Mouse (Mus musculus) monocyte, adult 5-6 weeks (primary cell): ENCODE results near the gene Bdnf. TPM values are rescaled to one million over a fixed set of nuclear protein-coding genes. Genes with fewer than 3 reads are reported as not detected.

Experiments used
- ATAC-seq: fragments of 153-309, 156-312 bp; replicated peaks from 2 replicates; pipeline ENCODE4 v1.8.0; 2017; ENCODE audit warnings: mild to moderate bottlenecking; ENCODE audit not compliant: low TSS enrichment, insufficient number of reproducible peaks, severe bottlenecking, poor library complexity, low FRiP score
- total RNA-seq: library from RNA; stranded (forward); fragments of 200-1000, 200-491, 200-594 nt; gene quantifications from 3 replicates; pipeline ENCODE4 v1.2.3, GENCODE M21; 2017

Bdnf gene
- total RNA-seq, 1 experiment from 2014 or later: not detected

DNA sequence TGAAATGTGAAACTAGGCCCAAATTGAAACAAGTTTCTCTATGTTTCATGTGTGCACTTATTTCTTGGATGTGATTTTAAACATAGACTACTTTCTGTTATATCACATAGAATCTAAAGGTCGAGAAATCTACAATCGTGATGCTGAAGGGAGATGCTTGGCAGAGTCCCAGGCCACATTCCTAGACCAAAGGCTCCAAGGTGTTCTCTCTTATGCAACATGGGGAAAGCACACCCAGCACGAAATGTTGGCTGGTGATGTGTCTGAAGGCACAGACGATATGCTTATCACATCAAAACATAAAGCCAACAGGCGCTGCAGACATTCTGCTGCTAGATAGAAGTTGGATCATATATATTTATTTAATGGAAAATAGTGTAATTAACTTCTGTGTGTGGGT is 25.8 kb downstream of the Bdnf start:
- ATAC-seq: no peak

DNA sequence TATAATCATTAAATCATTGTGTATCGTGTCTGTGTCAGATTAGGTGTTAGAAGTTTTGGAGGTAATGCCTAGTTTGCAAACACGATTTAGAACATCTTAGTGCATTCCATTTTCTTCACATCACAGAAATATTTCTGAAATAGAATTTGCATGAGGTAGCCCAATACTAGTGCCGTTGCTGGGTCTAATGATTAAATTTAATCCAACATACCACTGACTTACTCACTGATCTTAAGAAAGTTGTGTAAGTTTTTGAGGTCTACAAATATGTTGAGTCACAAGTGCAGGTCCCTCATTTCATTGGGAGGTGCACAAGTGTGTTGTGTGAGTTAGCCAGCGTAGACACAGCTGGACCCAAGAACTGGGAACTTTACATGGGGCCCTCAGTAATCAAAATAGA is 29.1 kb downstream of the Bdnf start:
- no peak for ATAC-seq

DNA sequence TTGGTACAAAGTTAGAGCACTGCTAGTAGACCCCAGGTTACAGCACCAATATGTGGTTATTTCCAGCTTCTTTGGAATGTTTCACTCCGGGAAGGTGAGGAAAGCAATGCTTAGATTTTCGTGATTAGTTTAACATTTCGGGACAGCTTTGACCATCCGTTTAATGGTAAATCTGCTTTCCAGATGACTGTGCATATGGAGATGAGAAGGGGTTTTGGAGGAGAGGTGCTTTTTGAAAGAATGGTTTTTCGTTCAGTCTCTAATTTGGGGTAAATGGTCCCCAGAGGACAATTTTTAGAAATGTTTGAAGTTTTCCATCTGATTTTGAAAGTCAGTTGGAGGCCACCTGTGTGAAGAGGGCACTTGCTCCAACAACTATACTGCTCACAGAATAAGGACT is 29.6 kb downstream of the Bdnf start:
- ATAC-seq: no peak

DNA sequence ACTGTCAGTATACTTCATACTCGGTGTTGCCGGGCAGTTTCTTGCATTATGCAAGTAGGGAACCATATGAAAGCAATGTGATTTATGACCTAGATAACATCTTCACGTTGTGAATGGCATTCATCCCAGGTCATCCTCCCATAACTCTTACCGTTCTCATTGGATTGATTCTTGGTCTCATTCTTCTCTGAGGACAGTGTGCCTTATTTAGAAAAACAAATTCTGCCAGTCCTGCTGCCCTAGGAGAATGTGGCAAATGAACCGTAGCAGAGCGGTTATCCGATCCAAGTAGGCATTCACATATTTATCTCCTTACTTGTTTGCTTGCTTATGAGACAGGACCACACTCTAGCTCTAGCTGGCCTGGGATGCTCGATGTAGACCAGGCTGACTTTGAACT is 32.0 kb downstream of the Bdnf start:
- ATAC-seq: no peak

DNA sequence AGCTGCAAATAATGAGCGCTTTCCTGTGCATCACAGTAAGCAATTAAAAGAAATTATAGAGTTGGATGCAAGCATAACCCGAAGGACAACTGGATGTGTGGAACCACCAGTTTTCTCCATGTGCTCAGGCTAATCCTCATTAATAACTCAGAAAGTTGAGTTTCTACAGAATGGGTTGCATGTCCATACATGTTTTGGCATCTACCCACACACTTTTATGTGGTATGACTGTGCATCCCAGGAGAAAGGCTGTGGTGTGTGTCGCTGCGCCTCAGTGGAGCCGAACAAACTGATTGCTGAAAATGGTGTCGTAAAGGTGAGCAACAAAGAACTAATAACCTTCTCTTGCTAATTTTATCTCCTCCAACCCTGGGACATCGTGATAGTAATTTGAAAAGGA is 34.8 kb downstream of the Bdnf start:
- ATAC-seq: no peak

DNA sequence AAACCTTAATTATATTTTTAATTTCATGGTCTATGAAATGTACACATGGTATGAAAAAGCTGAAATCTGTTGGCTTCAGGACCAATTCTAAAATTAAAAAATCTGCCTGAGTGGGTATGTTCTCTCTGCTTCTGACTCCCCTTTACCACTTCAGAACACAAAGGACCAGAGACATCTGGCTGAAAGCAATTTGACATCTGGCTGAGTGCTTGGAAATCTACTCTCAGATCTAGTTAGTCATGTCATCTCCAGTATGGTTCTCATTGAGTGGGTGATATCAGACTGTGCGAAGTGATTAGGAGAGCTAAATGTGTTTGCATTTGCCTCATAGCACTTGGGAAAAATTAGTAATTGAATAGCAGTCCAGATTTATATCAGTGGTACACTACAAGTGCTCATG is 36.5 kb downstream of the Bdnf start:
- ATAC-seq: no peak

DNA sequence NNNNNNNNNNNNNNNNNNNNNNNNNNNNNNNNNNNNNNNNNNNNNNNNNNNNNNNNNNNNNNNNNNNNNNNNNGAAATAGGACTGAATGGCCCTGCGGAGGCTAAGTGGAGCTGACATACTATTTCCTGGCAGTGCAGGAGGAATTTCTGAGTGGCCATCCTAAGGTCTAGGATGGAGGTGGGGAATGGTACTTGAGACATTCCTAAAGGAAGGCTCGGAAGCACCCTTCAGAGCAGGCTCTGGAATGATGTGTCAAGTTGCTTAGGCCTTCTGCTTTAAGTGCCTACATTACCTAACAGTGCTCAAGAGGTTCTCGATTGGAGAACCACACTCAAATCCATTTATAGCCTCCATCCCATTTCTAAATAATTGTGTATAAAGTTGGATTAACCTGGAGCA is 50.8 kb downstream of the Bdnf start:
- no peak for ATAC-seq

DNA sequence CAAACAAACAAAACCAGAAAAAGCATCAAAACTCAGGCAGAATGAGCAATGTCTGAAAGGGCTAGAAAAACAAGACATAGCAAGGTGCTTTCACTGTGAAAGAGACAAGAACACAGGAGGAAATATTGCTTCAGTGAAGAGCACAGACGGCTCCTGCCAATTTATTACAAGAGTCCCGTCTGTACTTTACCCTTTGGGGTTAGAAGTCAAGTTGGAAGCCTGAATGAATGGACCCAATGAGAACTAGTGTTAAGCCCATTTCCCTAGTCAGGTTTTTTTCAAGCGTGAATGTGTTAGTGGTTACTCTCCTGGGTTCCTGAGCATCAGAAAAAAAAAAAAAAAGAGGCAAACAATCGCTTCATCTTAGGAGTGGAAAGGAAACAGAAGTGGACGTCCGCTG is 51.3 kb downstream of the Bdnf start:
- no peak for ATAC-seq

DNA sequence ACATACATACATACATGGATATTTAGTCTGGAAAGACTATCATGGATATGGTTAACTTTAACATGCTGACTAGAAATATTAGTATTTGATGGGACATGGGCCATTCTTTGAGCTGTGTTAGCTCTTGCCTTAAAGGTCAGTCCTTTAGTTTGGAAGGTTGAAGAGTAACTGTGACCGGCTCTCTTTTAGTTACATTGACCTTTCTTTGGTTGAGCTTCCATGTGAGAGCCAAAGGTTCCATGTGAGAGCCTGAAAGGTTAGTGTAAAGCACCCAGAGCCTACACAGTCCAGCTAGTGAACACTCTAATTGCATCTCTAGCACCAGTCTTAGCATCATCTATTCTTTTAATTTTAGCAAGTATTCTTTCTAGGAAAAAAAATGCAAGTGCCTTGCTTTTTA is 54.7 kb downstream of the Bdnf start:
- no peak for ATAC-seq

DNA sequence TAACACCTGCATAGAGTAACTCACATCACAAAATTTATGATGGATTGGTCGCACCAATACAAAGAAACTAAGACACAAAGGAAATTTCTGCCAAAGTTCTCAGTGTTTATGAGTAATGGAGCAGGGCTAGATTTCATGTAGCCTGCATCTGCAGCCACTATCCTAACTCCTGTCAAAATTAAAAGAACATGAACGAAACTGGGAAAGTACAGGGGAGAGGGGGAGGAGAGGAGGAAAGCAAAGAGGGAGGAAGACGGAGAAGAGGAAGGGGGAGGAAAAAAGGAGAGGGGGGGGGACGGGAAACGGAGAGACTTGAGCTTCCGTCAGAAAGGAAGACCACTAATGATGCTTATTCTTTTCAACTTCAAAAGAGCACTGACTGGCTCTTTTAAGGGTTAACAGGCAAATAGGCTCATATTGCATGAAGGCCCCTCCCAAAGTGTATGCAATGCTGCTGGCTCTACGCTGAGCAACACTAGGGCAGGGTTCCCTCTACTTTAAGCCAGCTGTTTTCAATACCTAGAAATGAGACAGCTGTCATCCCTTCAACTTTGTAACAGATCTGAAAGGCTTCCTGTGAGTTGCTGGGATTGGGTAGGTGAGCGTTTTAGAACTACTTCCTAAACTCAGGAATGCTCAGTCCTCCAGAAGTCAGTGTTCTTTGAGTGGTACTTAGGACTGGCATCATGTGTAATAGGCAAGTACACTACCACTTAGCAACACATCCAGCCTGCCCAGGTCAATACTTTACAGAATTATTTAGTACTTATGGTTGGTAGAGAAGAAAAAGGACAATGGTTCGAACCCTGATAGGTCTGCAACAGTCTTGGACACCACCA is 58.9 kb downstream of the Bdnf start:
- ATAC-seq: no peak

DNA sequence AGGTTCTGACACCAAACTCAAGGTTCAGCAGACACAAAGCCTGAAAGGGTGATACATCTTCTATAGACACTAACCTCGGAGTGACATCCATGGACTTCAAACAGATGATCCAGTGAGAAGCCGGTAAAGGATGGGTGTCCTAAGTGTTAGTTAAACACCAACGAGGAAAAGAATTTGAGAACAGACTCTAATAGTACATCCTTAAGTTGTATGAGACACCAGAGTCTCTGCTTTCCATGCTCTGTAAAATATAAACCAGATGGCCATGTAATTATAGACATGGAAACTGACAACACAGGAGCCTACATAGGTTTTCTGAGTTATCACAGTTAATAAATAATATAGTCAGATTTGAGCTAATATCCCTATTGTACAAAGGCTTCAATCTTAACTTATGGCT is 59.7 kb downstream of the Bdnf start:
- ATAC-seq: no peak

DNA sequence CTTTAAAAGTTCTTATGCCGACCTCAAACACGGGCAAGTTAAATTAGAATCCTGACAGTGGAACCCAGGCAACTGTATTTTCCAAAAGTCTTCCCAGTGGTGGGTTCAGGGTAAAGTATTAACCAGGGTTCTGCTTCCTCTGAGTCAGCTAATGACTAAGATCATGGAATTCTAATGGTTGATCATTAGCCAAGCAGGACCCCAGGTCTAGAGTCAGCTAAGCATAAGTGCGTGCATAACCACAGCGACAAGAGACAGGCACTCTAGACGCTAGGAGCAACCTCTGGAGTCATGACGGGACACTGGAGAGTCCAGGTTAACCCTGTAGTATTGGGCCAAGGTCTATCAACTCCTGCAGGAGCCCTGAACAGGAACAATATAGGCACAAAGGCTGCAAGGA is 60.2 kb downstream of the Bdnf start:
- ATAC-seq: no peak

DNA sequence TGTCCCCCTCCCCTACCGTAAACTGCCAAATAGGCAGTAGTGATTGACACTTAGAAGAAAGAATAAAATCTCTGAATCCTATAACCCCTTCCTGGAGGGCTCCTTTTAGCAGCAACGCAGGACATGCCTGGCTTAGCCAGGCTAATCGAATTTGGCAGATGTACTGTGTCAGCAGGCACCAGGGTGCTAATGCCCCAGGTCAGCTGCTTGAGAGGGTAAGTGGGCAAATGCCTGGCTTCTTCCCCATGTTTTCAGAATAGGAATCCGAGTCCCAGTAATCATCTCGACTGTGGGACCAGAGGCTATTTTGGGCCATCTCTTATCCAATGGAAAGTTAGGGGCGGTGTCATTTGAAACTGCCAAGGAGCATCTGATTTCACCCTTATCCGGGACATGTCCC is 60.8 kb downstream of the Bdnf start:
- ATAC-seq: no peak

DNA sequence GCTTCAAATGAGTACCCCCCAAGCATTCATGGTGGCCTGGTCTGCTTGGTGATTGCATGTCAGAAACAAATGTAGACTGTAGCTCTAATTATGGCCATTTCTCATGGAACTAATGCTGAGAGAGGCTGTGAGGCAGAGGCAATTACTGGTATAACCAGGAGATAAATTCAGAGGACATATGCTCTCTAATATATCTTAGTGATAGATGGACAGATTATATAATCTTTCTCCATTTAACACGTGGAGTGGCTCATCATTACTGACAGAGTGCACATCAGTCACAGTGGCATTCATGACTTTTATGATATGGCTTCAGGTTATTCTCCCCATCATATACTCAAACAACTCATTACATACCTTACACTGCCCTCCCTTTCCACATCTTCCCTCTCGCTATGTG is 61.8 kb downstream of the Bdnf start:
- ATAC-seq: no peak

DNA sequence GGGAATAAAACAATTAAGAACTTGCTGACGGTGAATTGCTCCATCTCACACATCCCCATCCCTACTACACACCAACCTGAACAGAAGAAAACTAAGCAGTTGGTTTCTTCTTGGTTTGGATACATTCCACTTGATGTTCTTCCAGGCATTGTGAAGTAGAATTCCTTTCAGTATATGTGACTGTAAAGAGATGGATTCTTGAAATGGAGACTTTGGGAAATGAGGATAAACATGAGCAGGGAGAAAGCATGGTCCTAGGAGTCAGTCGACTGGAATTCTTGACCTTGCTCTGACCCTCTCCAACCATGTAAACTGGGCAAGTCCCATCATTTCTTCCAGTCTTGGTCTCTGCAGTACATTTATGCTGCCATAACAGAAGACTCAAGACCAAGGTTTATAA is 63.8 kb downstream of the Bdnf start:
- ATAC-seq: no peak

DNA sequence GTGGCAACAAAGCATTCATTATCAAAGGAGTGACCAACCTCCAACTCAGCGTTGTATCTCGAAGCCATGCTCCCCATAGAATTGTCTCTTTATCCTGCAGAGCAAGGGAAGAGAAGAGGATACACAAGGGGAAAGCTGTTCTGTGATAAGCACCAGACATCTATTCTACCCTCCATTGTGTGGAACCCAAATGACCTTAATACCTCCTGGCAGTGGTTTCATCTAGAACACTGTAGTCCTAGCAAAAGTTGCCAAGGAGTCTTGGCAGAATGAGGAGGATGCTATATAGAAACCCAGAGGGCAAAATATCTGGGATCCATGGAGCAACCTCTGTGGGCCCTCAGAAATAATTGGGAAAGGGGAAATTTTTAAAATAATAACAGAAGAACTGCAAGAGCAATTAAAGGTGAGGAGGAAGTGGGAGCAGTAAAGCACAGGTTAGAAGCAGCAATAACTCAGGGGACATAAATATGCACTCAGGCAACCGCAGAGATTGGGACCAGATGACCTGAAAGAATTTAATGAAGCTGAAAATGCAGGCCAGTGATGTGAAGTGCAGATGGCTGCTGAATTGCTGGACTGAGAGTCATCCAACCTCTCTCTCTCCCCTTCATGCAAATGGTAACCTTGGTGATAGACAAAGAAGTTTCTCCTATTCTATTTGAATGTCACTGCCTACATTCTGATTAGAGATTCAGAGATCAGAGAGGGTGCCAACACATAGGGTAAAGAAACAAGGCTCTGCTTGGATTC is 68.9 kb downstream of the Bdnf start:
- ATAC-seq: no peak

DNA sequence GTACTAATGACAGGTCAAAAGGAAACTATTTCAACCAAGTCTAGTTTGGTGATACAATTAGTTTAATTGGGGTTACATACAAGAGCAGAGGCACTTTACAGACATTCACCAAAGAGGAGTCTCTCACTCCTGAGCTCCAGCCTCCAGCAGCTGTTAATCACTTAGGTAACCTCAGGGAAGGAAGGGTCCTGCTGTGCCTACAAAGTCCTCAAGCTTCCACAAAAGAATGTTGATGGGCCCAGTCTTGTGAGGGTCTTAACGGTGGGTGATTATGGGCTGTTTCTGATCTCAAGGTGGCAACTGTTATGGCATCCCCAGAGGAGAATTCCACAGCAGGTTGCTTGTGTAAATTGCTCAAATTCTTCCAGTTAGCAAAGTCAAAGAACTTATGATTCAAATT is 71.7 kb downstream of the Bdnf start:
- no peak for ATAC-seq

DNA sequence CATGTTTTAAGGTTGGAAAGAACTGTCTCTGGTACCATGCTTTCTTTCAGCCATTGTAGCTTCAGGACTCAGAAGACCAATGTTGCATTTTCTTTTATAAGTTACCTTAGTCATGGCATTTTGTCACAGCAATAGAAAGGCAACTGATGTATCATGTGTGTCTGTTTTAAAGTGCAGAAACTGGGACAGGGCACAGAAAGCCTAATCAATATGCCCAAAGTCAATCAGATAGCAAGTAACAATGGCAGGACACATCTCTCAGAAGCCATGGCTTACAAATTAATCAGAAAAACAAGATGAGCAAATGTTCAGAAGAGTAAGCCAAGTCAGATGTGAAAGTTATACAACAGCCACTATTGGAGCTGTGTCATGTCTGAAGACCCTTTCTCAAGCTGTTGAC is 73.9 kb downstream of the Bdnf start:
- ATAC-seq: no peak

DNA sequence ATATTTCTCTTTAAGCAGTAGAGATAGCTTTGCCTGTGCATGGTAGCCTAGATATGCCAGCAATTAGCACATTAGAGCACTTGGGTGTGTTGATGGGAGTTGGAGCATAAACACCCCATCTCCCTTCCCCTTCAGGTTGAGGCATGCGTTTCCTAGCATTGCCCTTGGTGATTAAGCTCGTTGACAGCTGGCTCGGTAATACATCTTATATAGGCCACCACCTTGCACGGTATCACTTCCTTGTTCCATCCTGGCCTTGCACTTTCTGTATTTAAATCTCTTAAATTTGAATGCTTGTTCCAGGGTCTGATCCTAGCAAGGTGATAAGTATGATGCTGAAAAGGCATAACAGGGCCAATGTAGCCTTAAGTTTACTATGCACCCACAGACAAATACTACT is 74.3 kb downstream of the Bdnf start:
- ATAC-seq: no peak

DNA sequence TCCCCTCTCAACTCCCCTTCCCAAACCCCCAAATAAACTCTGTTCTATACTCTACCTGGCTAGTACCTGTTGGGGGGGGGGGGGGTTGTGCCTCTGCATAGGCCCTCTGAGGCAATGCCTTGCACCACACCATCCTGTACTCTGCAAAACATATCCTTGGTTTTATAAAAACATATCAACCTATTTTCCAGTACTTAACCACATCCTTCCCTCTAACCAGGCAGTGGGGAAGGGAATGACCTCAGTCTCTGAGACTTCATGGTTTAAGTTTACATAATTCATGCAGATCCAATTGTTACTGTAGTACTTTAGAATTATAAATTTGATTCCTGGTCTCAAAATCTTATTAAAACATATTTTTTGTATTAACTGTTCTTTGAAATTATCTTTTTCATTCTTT is 75.5 kb downstream of the Bdnf start:
- no peak for ATAC-seq
